Mouse (Mus musculus) cerebellum, adult (tissue): Measurements from ENCODE around the gene Frat2.
"Not testable (repeated sequence)": the region's sequence is repeated elsewhere in the genome, so short reads cannot be mapped to it uniquely, and the experiment has no call there.

Experiments
- ATAC-seq: cut with Nextera tagmentation; 2 replicates; pipeline ENCODE4 v1.9.2; 2017; ENCODE audit warnings: mild to moderate bottlenecking, moderate library complexity, mixed read lengths; ENCODE audit not compliant: insufficient number of reproducible peaks, low FRiP score, low TSS enrichment

The Frat2 gene

GRCm38 (mm10) chr19:41847992-41848851, at the start of gene Frat2:
Gene Frat2 (minus strand): TSS chr19:41848132.
- peak; percentile 93 for ATAC-seq

GRCm38 (mm10) chr19:41896319-41896711, 48.4 kb upstream of the Frat2 start:
- no peak for ATAC-seq

GRCm38 (mm10) chr19:41895460-41896318, 47.8 kb upstream of the Frat2 start, which contains the start of gene Rrp12:
Gene Rrp12 (minus strand): TSS chr19:41896173.
- ATAC-seq: peak; percentile 97

DNA sequence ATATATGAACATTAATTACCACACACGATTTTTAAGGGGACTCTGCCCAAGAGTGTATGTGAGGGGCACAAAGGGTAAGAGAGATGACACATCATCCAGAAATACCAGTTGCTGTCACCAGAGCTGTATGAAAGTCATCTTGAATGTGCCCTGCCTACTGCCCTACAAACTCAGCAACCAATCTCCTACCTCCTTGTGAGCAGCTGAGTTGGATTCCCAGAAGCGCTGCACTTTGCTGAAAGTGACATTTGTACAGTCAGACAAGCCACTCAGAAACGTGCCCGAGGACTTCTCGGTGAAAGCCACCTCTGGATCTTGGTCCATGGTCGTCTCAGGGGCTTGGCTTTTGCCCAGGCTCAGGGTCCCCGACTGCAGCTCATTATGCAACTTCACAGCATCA, 47.0 kb upstream of the Frat2 start:
- ATAC-seq: no peak

DNA sequence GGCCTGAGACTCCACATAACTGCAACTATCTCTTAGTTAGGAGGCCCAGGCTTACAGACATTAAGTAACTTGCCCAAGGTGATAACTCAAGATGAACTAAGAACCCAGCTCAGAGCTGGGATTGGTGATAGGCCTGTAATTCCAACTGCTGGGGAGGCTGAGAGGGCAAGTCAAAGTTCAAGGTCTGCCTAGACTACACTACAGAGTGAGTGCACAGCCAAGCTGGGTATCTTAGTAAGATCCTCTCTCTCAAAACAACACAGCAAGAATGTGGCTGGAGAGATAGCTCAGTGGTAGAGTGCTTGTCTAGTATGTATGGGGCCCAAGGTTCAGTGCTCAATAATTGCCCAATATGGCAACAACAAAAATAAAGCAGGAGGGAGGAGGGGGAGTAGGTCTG, 40.3 kb upstream of the Frat2 start:
- no peak for ATAC-seq

GRCm38 (mm10) chr19:41883882-41884281, 36.0 kb upstream of the Frat2 start:
- ATAC-seq: no peak

GRCm38 (mm10) chr19:41881842-41882241, 33.9 kb upstream of the Frat2 start:
- no peak for ATAC-seq

DNA sequence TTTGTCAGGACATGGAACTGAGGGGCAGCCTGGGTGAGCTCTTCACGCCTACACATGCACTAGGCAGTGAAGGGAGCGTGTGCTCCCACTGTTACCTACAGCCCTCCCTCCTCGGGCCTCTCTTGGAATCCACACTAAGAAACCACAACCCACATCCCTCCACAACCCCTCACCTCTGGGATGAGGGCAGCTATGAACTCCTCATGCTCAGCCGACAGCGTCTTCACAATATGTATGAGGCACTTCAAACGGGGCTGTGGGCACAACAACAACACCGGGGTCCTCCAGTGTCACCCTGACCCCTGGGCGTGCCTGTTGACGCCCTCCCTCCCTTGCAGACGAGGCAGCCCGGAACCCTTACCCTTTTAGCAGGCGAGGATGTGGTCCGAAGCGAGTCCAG, 26.4 kb upstream of the Frat2 start:
- ATAC-seq: no peak

DNA sequence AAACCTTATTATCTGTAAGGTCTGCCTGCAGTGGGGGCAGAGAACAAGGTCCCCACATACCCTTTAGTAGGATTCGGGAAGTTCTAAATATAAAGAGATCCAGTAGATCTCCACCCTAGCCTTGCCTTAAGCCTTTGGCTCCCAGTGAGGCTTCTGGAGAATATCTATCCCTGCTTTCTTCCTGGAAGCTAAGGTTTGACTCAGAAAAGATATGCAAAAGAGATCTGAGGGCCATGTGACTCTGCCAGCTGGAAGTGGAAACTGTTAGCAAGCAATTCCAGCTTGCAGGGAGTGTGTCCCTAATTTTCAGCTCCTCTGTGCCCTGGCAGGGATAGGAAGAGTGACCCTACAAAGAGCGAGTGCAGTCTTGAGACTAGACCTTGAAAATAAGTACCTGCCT, 24.4 kb upstream of the Frat2 start:
- ATAC-seq: no peak

DNA sequence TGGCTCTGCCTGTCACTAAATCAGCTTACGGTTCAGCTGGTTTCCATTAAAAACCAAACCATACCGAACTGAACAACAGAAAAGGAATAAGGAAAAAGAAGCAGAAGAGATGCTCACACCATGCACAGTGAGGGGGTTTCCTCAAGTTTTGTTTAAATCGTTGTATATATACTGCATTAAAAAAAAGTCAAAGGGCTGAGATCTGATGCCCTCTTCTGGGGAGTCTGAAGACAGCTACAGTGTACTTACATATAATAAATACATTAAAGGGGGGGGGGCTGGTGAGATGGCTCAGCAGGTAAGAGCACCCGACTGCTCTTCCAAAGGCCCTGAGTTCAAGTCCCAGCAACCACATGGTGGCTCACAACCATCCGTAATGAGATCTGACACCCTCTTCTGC, 22.0 kb upstream of the Frat2 start:
- ATAC-seq: not testable (repeated sequence)

- ATAC-seq: no peak
Observed at GRCm38 (mm10) chr19:41869296-41869695, 21.4 kb upstream of the Frat2 start.

DNA sequence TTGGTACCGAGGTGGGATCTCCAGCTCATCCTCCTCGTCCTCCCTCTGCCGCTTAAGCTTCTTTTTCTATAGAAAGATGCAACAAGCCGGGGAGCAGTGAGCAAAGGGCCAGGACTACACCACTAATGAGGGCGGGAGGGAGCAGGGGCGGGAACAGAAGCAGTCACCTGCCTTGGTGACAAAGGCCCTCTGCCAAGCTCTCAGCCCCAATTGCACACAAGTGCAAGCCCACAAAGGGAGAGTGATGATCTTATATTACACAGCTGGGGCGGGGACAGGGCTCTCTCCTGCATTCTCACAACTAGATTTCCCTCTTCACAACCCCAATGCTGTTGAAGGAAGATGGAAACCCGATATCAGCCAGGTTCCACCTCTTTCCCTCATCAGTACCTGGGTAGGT, 18.8 kb upstream of the Frat2 start:
- ATAC-seq: no peak

- no peak for ATAC-seq
Observed at GRCm38 (mm10) chr19:41857816-41858310, 9.9 kb upstream of the Frat2 start.

DNA sequence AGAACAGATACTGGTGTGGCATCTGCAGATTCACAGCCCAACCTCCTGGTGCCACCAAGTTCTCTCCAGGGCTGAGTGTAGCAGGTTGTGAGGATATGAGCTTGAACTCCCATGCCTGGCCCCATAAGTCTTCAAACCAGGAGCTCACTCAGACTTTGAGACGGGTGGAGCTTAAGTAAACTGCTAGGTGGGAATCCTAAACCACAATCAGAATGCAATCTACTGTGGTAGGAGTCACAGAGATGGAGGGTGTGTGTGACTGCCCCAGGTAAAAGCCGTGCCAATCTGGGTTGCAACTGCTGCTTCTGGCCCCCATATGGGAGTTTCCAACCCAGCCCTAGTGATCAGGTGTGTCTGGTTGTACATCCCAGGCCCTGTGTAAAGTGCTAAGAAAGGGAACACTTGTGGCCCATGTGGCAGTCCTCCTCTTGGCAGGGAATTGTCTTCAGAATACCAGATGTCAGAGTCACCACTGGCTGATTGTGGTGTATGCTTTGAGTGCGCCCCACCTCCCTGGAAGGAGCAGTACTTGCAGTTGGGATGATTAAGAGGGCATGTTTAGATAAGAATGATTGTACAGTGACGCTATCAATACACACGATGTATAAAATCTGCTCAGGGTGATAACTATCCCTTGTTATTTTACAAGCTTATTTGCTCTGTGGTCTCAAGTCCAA, 9.3 kb upstream of the Frat2 start:
- no peak for ATAC-seq

DNA sequence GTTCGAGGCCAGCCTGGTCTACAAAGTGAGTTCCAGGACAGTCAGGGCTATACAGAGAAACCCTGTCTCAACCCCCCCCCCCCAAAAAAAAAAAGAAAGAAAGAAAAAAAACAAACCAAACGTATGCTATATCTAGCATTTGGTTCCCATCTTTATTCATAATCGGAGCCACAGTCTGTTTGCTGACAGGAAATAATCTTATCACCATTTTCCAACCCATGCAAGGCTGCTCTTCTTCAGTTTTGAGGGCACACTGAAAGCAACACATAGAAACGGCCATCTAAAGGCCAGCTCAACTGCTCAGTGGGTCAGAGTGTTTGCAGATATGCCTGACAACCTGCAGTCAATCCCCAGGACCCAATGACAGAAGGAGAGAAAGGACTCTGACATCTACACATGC, 4.5 kb upstream of the Frat2 start:
- ATAC-seq: no peak

DNA sequence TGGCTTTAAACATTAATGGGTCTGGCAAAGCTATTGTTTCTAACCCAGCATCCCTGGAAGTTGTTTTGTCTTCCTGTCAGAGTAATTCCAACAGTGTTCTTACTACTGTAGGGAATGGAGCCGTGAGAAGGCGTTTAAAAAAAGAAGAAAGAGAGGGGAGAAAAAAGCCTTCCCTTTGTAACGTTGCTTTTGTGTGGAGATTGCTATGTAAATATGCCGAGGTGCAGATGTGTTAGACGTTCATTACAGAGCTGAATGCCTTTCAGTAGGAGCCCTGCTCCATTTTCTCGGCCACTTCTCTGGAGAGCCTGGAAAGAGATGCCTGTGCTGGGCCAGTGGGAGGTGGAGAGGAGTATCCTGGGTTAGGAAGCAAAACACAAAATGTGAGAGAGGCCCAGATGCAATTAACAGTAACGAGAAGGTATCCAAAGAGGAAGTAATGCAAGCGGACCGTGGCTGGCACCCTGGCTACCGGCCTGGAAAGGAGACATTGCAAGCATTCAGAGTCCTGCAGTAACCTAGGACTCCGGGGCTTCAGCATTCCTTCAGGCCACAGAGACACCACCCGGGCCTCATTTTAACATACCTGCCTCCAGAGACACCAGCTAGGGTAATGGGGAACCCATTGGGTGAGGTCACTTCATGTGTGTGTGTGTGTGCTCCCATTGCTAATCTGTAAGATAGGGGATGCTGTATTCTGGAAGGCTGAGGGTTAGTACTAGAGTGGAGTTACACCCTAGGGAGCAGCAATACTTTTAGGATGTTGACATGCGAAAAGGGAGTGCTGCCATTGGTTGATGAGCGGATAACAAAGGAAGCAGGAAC, 3.0 kb upstream of the Frat2 start:
- no peak for ATAC-seq

- ATAC-seq: no peak
Observed at GRCm38 (mm10) chr19:41850021-41850718, 2.2 kb upstream of the Frat2 start.

DNA sequence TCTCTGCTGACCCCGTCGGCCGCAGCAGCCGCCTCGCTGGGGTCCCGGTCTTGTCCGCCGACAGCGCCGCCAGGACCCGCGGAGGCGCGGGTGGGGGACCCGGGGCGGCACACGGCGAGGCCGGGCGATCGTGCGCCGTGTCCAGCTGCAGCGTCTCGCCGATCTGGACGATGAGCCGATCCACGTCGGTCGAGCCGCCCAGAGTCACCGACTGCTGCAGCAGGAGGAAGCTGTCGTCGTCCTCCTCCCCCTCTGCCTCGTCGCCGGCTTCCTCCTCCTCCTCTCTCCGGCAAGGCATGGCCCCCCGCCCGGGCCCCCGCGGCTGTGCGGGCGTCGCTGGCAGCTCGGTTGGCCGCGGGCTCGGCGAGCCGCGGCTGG, 329 bp downstream of the Frat2 start:
- ATAC-seq: peak; percentile 49

DNA sequence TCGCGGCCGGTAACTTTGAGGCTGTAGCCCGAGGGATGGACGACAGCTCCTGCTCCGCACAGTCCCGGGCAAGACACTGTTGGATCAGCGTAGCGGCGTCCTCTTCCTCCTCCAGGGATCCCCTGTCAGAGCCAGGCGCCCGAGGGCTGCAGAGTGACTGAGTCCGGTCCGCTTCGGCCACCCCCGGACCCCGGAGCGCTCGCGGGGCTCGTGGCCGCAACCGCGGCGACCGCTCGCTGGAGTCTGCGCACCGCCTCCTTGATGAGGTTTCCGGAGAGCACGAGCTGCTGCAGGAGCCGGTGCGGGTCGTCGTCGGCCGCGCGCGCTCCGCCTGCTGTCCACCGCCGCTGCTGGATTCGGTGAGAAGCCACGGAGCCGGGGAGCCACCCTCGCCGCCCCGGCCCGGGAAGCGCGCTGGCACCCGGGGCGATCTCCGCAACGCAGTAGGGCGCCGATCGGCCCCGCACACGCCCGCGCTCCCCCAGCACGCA, 796 bp downstream of the Frat2 start:
- ATAC-seq: peak; percentile 31; the same call in 1 of the 2 replicates
